In genomic region chr12:102719552-102720315, GRCm38 (mm10) we compare ENCODE assay signal across 9 mouse cellular contexts. TPM values are rescaled to one million over a fixed set of nuclear protein-coding genes. Genes with fewer than 3 reads are reported as not detected.
DNase-seq lines count a peak whose midpoint lies in the region; ATAC-seq and TF ChIP-seq lines count a peak whose summit lies in the region.
"Had no signal": no experiment of that assay in that cellular context is flagged by ENCODE, and none has a peak within 500 bp of the region (broad histone marks: within the 10 kb centered on the region; RNA-seq: fewer than 3 reads in every experiment).

No protein-coding gene starts in this region.

- H3K36me3 ChIP-seq in lung, embryonic 14.5 days (ENCODE audit: insufficient read depth), result no peaks in the 10 kb centered on the region
- no peaks in the 10 kb centered on the region for H3K36me3 ChIP-seq in forebrain, embryonic 13.5 days (ENCODE audit: poor library complexity, severe bottlenecking)
- no peaks in the 10 kb centered on the region for H3K36me3 ChIP-seq in kidney, embryonic 16.5 days (ENCODE audit: insufficient read depth, low read length)
- no peaks in the 10 kb centered on the region for H3K36me3 ChIP-seq in midbrain, postnatal 0 days (ENCODE audit: insufficient read depth, low read length)

- no peaks in the 10 kb centered on the region for H3K9me3 ChIP-seq in lung, embryonic 14.5 days (ENCODE audit: low read depth, low read length)
- H3K9me3 ChIP-seq in forebrain, embryonic 13.5 days (replicated peaks), result no peaks in the 10 kb centered on the region
- H3K9me3 ChIP-seq in kidney, embryonic 16.5 days (ENCODE audit: low read length), result no peaks in the 10 kb centered on the region
- no peaks in the 10 kb centered on the region for H3K9me3 ChIP-seq in midbrain, postnatal 0 days (ENCODE audit: low read length)

- peak; percentile 83 for TF ChIP-seq CTCF in lung, embryonic 14.5 days (IDR thresholded peaks at IDR 0.05; ENCODE audit: low read depth)
- TF ChIP-seq CTCF in midbrain, postnatal 0 days (IDR thresholded peaks at IDR 0.05), result peak; percentile 89

- DNase-seq in lung, embryonic 14.5 days, result peak; percentile 77
- no peak for DNase-seq in lung, postnatal 36 days
- DNase-seq in adipocyte (ENCODE audit: low spot score), result peak; percentile 68
- peak; percentile 81 for DNase-seq in midbrain, postnatal 0 days (ENCODE audit: low spot score)
- DNase-seq in layer of hippocampus, postnatal 36 days, result no peak
- DNase-seq in right cerebral cortex, postnatal 36 days (ENCODE audit: low spot score in 2 of 2), result no peak

- H3K9ac ChIP-seq in lung, embryonic 14.5 days, result no peak overlapping the region
- no peak overlapping the region for H3K9ac ChIP-seq in forebrain, embryonic 13.5 days
- H3K9ac ChIP-seq in kidney, embryonic 16.5 days (replicated peaks; ENCODE audit: low read length), result no peak overlapping the region
- H3K9ac ChIP-seq in midbrain, postnatal 0 days (replicated peaks; ENCODE audit: low read length, poor library complexity, severe bottlenecking), result no peak overlapping the region

- WGBS in lung, embryonic 14.5 days, result 22% methylated on average over 13 of the region's 13 CpGs
- WGBS in forebrain, embryonic 13.5 days, result 27% methylated on average over 13 of the region's 13 CpGs
- WGBS in kidney, embryonic 16.5 days, result 30% methylated on average over 13 of the region's 13 CpGs
- 28% methylated on average over 13 of the region's 13 CpGs for WGBS in midbrain, postnatal 0 days

- no peak overlapping the region for H3K4me2 ChIP-seq in lung, embryonic 14.5 days
- H3K4me2 ChIP-seq in forebrain, embryonic 13.5 days, result peak overlapping the region; percentile 12
- no peak overlapping the region for H3K4me2 ChIP-seq in kidney, embryonic 16.5 days (replicated peaks; ENCODE audit: low read depth, low read length)
- H3K4me2 ChIP-seq in midbrain, postnatal 0 days (ENCODE audit: low read depth, low read length, poor library complexity, severe bottlenecking), result peak overlapping the region; percentile 18; the same call in 1 of the 2 replicates

- H3K27ac ChIP-seq in lung, embryonic 14.5 days (ENCODE audit: low read depth), result no peak overlapping the region
- no peak overlapping the region for H3K27ac ChIP-seq in forebrain, embryonic 13.5 days
- H3K27ac ChIP-seq in kidney, embryonic 16.5 days (ENCODE audit: low read length), result no peak overlapping the region
- no peak overlapping the region for H3K27ac ChIP-seq in midbrain, postnatal 0 days (ENCODE audit: low read depth, low read length)

- no peak overlapping the region for H3K4me3 ChIP-seq in lung, embryonic 14.5 days (ENCODE audit: low read depth, low read length)
- no peak overlapping the region for H3K4me3 ChIP-seq in forebrain, embryonic 13.5 days
- no peak overlapping the region for H3K4me3 ChIP-seq in kidney, embryonic 16.5 days (ENCODE audit: low read length)
- no peak overlapping the region for H3K4me3 ChIP-seq in midbrain, postnatal 0 days (ENCODE audit: low read depth, low read length)

- H3K27me3 ChIP-seq in lung, embryonic 14.5 days (ENCODE audit: insufficient read depth, low read length), result no peaks in the 10 kb centered on the region
- no peaks in the 10 kb centered on the region for H3K27me3 ChIP-seq in forebrain, embryonic 13.5 days
- H3K27me3 ChIP-seq in kidney, embryonic 16.5 days (ENCODE audit: insufficient read depth, low read length), result no peaks in the 10 kb centered on the region
- H3K27me3 ChIP-seq in midbrain, postnatal 0 days (ENCODE audit: insufficient read depth, low read length), result no peaks in the 10 kb centered on the region

- H3K4me1 ChIP-seq in lung, embryonic 14.5 days (ENCODE audit: insufficient read depth), result no peaks in the 10 kb centered on the region
- peaks cover 4% of the 10 kb centered on the region; the same call in 1 of the 2 replicates for H3K4me1 ChIP-seq in forebrain, embryonic 13.5 days
- H3K4me1 ChIP-seq in kidney, embryonic 16.5 days (ENCODE audit: insufficient read depth, low read length), result peaks cover 10% of the 10 kb centered on the region; the same call in 1 of the 2 replicates
- H3K4me1 ChIP-seq in midbrain, postnatal 0 days (ENCODE audit: insufficient read depth, low read length), result no peaks in the 10 kb centered on the region; the same call in 1 of the 2 replicates

- ATAC-seq in lung, embryonic 14.5 days (ENCODE audit: insufficient read depth), result peak; percentile 50; the same call in 1 of the 2 replicates
- ATAC-seq in forebrain, embryonic 13.5 days, result peak; percentile 90
- peak; percentile 47; the same call in 1 of the 2 replicates for ATAC-seq in kidney, embryonic 16.5 days (ENCODE audit: low FRiP score, low TSS enrichment)
- peak; percentile 76; the same call in 1 of the 2 replicates for ATAC-seq in midbrain, postnatal 0 days (ENCODE audit: low FRiP score)

RNA-seq across cellular contexts. Expression of gene Itpk1, which starts 15.0 kb away (rescaled TPM):
- polyA plus RNA-seq in lung, embryonic 14.5 days (2014; fragmentation: Nextera tagmentation; extraction: Ambion mirVana), result 7.2 and 8.4 TPM in 2 replicates
- 34.5 and 38.7 TPM in 2 replicates for polyA plus RNA-seq in forebrain, embryonic 13.5 days (2015; fragmentation: Nextera tagmentation; extraction: Ambion mirVana)
- polyA plus RNA-seq in kidney, embryonic 16.5 days (2015; fragmentation: Nextera tagmentation; extraction: Ambion mirVana), result 23.9 and 24.5 TPM in 2 replicates
- total RNA-seq in midbrain, postnatal 0 days (2014; rRNA removed), result 56.0 and 66.6 TPM in 2 replicates
- 39.0 and 40.3 TPM in 2 replicates for polyA plus RNA-seq in midbrain, postnatal 0 days (2015; fragmentation: Nextera tagmentation; extraction: Ambion mirVana)
- 10 to 100 TPM; 64.3 to 64.8 TPM for total RNA-seq in layer of hippocampus, postnatal 36 days (2021)

RNA-seq across cellular contexts. Expression of gene Moap1, which starts 23.7 kb away (rescaled TPM):
- 20.8 and 24.3 TPM in 2 replicates for polyA plus RNA-seq in lung, embryonic 14.5 days (2014; fragmentation: Nextera tagmentation; extraction: Ambion mirVana)
- 38.7 and 45.2 TPM in 2 replicates for polyA plus RNA-seq in forebrain, embryonic 13.5 days (2015; fragmentation: Nextera tagmentation; extraction: Ambion mirVana)
- polyA plus RNA-seq in kidney, embryonic 16.5 days (2015; fragmentation: Nextera tagmentation; extraction: Ambion mirVana), result 29.3 and 32.4 TPM in 2 replicates
- total RNA-seq in midbrain, postnatal 0 days (2014; rRNA removed), result 20.9 and 26.5 TPM in 2 replicates
- 71.8 and 84.8 TPM in 2 replicates for polyA plus RNA-seq in midbrain, postnatal 0 days (2015; fragmentation: Nextera tagmentation; extraction: Ambion mirVana)
- 10 to 100 TPM; 26.1 to 26.5 TPM for total RNA-seq in layer of hippocampus, postnatal 36 days (2021)

RNA-seq across cellular contexts. Expression of gene Tmem251, which starts 23.8 kb away (rescaled TPM):
- polyA plus RNA-seq in lung, embryonic 14.5 days (2014; fragmentation: Nextera tagmentation; extraction: Ambion mirVana), result 11.2 and 11.4 TPM in 2 replicates
- polyA plus RNA-seq in forebrain, embryonic 13.5 days (2015; fragmentation: Nextera tagmentation; extraction: Ambion mirVana), result 12.4 and 14.3 TPM in 2 replicates
- polyA plus RNA-seq in kidney, embryonic 16.5 days (2015; fragmentation: Nextera tagmentation; extraction: Ambion mirVana), result 9.5 and 11.0 TPM in 2 replicates
- 5.9 and 6.2 TPM in 2 replicates for total RNA-seq in midbrain, postnatal 0 days (2014; rRNA removed)
- 11.9 and 12.3 TPM in 2 replicates for polyA plus RNA-seq in midbrain, postnatal 0 days (2015; fragmentation: Nextera tagmentation; extraction: Ambion mirVana)
- 1 to 10 TPM; 5.0 to 6.0 TPM for total RNA-seq in layer of hippocampus, postnatal 36 days (2021)

RNA-seq across cellular contexts. Expression of gene Gm28051, which starts 37.8 kb away (rescaled TPM):
- not detected in 2 replicates for polyA plus RNA-seq in lung, embryonic 14.5 days (2014; fragmentation: Nextera tagmentation; extraction: Ambion mirVana)
- not detected in 2 replicates for polyA plus RNA-seq in forebrain, embryonic 13.5 days (2015; fragmentation: Nextera tagmentation; extraction: Ambion mirVana)
- polyA plus RNA-seq in kidney, embryonic 16.5 days (2015; fragmentation: Nextera tagmentation; extraction: Ambion mirVana), result not detected in 2 replicates
- 0.93 TPM in 1 of 2 replicates, not detected in the other for total RNA-seq in midbrain, postnatal 0 days (2014; rRNA removed)
- not detected in 2 replicates for polyA plus RNA-seq in midbrain, postnatal 0 days (2015; fragmentation: Nextera tagmentation; extraction: Ambion mirVana)
- not detected for total RNA-seq in layer of hippocampus, postnatal 36 days (2021)
- total RNA-seq: heart, adult 18-20 months had no signal

RNA-seq across cellular contexts. Expression of gene Gon7, which starts 37.9 kb away (rescaled TPM):
- polyA plus RNA-seq in lung, embryonic 14.5 days (2014; fragmentation: Nextera tagmentation; extraction: Ambion mirVana), result 29.2 and 32.3 TPM in 2 replicates
- polyA plus RNA-seq in forebrain, embryonic 13.5 days (2015; fragmentation: Nextera tagmentation; extraction: Ambion mirVana), result 48.1 and 54.9 TPM in 2 replicates
- polyA plus RNA-seq in kidney, embryonic 16.5 days (2015; fragmentation: Nextera tagmentation; extraction: Ambion mirVana), result 29.3 and 34.0 TPM in 2 replicates
- total RNA-seq in midbrain, postnatal 0 days (2014; rRNA removed), result 14.4 and 21.0 TPM in 2 replicates
- 30.9 and 39.1 TPM in 2 replicates for polyA plus RNA-seq in midbrain, postnatal 0 days (2015; fragmentation: Nextera tagmentation; extraction: Ambion mirVana)
- 10 to 100 TPM; 13.2 to 14.4 TPM for total RNA-seq in layer of hippocampus, postnatal 36 days (2021)

Comparison
In these comparisons a context has a peak if more than half of its experiments do, and no peak if none do; other contexts are left out.
1. DNase-seq: peak in lung, embryonic 14.5 days (single experiment), adipocyte (single experiment) and midbrain, postnatal 0 days (single experiment); none in lung, postnatal 36 days (single experiment), layer of hippocampus, postnatal 36 days (0 of 2) and right cerebral cortex, postnatal 36 days (0 of 2).
2. H3K4me2 ChIP-seq: peak in forebrain, embryonic 13.5 days (single experiment) and midbrain, postnatal 0 days (single experiment); none in lung, embryonic 14.5 days (single experiment) and kidney, embryonic 16.5 days (single experiment).
3. Peak in every context shown above with its lines, with median percentiles within 50 percentile points of each other: ATAC-seq.